Mouse (Mus musculus) brain, adult 10 weeks (tissue): ENCODE measurements around the gene Lypla2. TPM values are rescaled to one million over a fixed set of nuclear protein-coding genes. Genes with fewer than 3 reads are reported as not detected.

Source experiments
- polyA plus RNA-seq: library from polyadenylated mRNA; stranded (reverse); fragments of 350-450 nt; fragmentation: Illumina TruSeq; extraction: RNeasy Lipid Tissue Mini Kit (QIAGEN cat#74804); gene quantifications from one replicate; pipeline ENCODE4 v1.2.3, GENCODE M21; 2015; ENCODE audit warnings: low read depth, low replicate concordance

Lypla2 gene
- polyA plus RNA-seq: 89.5 TPM

GRCm38 (mm10) chr4:135972556-135972906 is at the start of gene Lypla2:
Lypla2 (minus strand) TSS chr4:135972626.

DNA sequence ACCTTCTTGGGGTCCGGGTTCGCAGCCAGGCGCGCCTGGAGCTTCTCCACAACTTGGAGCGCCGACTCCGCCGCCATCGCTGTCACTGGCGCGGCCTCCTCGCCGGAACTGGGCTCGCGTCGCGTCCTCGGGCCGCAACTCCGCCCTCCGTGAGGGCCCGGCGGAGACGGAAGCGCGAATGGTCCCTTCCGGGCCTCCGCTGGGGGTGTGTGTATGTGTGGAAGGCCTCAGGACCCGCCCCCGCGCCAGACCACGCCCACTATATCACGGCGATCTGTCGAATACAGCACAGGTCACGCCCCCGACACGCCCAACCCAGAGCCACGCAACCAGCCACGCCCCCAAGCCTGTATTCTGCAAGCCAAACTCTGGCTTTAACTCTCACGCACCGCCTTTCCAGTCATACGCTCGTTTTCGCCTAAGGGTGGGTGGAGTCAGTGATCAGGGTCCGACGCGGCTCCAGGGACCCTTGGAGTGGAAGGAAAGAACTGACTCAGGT is 49.2 kb upstream of the Lypla2 start, which contains the start of gene Eloa:
Gene Eloa, minus strand, starts transcription at position 215 of the 499 bp plus-strand sequence.

GRCm38 (mm10) chr4:135986943-135987710 is 14.7 kb upstream of the Lypla2 start, which contains the start of gene Pithd1:
Pithd1 (minus strand) TSS chr4:135987264.

GRCm38 (mm10) chr4:135963457-135964193 is 8.8 kb downstream of the Lypla2 start, which contains the start of gene Gale:
Gale (plus strand) TSS chr4:135963727.

GRCm38 (mm10) chr4:135946278-135946658 is 26.2 kb downstream of the Lypla2 start, which contains the start of gene Hmgcl:
Hmgcl (plus strand) TSS chr4:135946448.

GRCm38 (mm10) chr4:135920304-135921241 is 51.9 kb downstream of the Lypla2 start, which contains the start of gene Fuca1:
Fuca1 (plus strand) TSS chr4:135920735.

Other genes with a start within 250 kb of the Lypla2 start
- not detected for gene Il22ra1, start 244.5 kb downstream of the Lypla2 start, polyA plus RNA-seq
- gene Myom3, start 212.9 kb downstream of the Lypla2 start, polyA plus RNA-seq: 2.1 TPM
- gene Srsf10, start 116.9 kb downstream of the Lypla2 start, polyA plus RNA-seq: 74.7 TPM
- 80.8 TPM for gene Pnrc2, start 98.8 kb downstream of the Lypla2 start, polyA plus RNA-seq
- 0.19 TPM for gene Cnr2, start 77.2 kb downstream of the Lypla2 start, polyA plus RNA-seq
- 77.6 TPM for gene Fuca1, start 51.9 kb downstream of the Lypla2 start, polyA plus RNA-seq
- gene Hmgcl, start 26.2 kb downstream of the Lypla2 start, polyA plus RNA-seq: 50.6 TPM
- 22.5 TPM for gene Gale, start 8.9 kb downstream of the Lypla2 start, polyA plus RNA-seq
- 110 TPM for gene Pithd1, start 14.6 kb upstream of the Lypla2 start, polyA plus RNA-seq
- 15.8 TPM for gene Eloa, start 49.1 kb upstream of the Lypla2 start, polyA plus RNA-seq
- gene Rpl11, start 80.8 kb upstream of the Lypla2 start, polyA plus RNA-seq: 843 TPM
- gene Id3, start 170.9 kb upstream of the Lypla2 start, polyA plus RNA-seq: 54.0 TPM
- gene E2f2, start 199.8 kb upstream of the Lypla2 start, polyA plus RNA-seq: 0.48 TPM
- 2.6 TPM for gene Asap3, start 233.7 kb upstream of the Lypla2 start, polyA plus RNA-seq